In genomic region chr6:5582923-5583525, GRCm38 (mm10) we compare ENCODE assay signal across 29 mouse cellular contexts.
DNase-seq lines count a peak whose midpoint lies in the region; ATAC-seq and TF ChIP-seq lines count a peak whose summit lies in the region.
"Had no signal": no experiment of that assay in that cellular context is flagged by ENCODE, and none has a peak within 500 bp of the region (broad histone marks: within the 10 kb centered on the region; RNA-seq: fewer than 3 reads in every experiment).

No protein-coding gene starts in this region.

- no peak for TF ChIP-seq RAD21 in CH12.LX (IDR thresholded peaks at IDR 0.05; ENCODE audit: low read depth, low read length)

- TF ChIP-seq EP300 in CH12.LX (IDR thresholded peaks at IDR 0.05; ENCODE audit: low read length) = no peak
- TF ChIP-seq EP300 in lung, postnatal 0 days (IDR thresholded peaks at IDR 0.05) = no peak

- intact Hi-C loops in gastrocnemius, postnatal 36 days (cut with DNase I) = no loop called here
- intact Hi-C loops in left cerebral cortex, postnatal 36 days (cut with DNase I) = no loop called here

- no peak for ATAC-seq in lung, postnatal 0 days
- ATAC-seq in hindbrain, embryonic 11.5 days (ENCODE audit: low FRiP score) = no peak
- ATAC-seq: forebrain, embryonic 13.5 days; Patski had no signal

- in situ Hi-C loops in CH12.LX (cut with MboI; ENCODE audit: low pct_ligation_motif_present, low pct_unique_long_range_greater_than_20kb, low sequenced_read_pairs) = loop anchor here (10.0 kb wide), 1 partner anchor 168 kb away; no protein-coding TSS in a partner anchor

- TF ChIP-seq CTCF in CH12.LX (conservative IDR thresholded peaks at IDR 0.05 in 1 of 2, IDR thresholded peaks at IDR 0.05 in 1 of 2; ENCODE audit: low read depth in 2 of 2, low read length in 2 of 2) = no peak
- TF ChIP-seq CTCF in lung, postnatal 0 days (IDR thresholded peaks at IDR 0.05) = no peak

- no peak overlapping the region for H3K9ac ChIP-seq in CH12.LX (ENCODE audit: insufficient read depth, low read depth)
- H3K9ac ChIP-seq in lung, postnatal 0 days (replicated peaks; ENCODE audit: low read depth) = no peak overlapping the region
- H3K9ac ChIP-seq in hindbrain, embryonic 11.5 days (ENCODE audit: low read depth, low read length) = no peak overlapping the region
- H3K9ac ChIP-seq: embryonic facial prominence, embryonic 12.5 days; forebrain, embryonic 13.5 days; hindbrain, embryonic 13.5 days; limb, embryonic 15.5 days; liver, embryonic 14.5 days; lung, embryonic 15.5 days had no signal

- H3K36me3 ChIP-seq in CH12.LX (replicated peaks in 1 of 2; ENCODE audit: control insufficient read depth in 1 of 2, insufficient read depth in 1 of 2, low read length in 1 of 2) = no peaks in the 10 kb centered on the region
- H3K36me3 ChIP-seq in lung, postnatal 0 days (ENCODE audit: insufficient read depth, low read length) = no peaks in the 10 kb centered on the region
- H3K36me3 ChIP-seq in hindbrain, embryonic 11.5 days (ENCODE audit: control insufficient read depth, insufficient read depth, low read length) = no peaks in the 10 kb centered on the region
- H3K36me3 ChIP-seq: embryonic facial prominence, embryonic 12.5 days; hindbrain, embryonic 13.5 days; limb, embryonic 15.5 days; lung, embryonic 15.5 days; midbrain, embryonic 10.5 days had no signal

- H3K27me3 ChIP-seq in CH12.LX (replicated peaks) = no peaks in the 10 kb centered on the region
- no peaks in the 10 kb centered on the region for H3K27me3 ChIP-seq in lung, postnatal 0 days (replicated peaks; ENCODE audit: insufficient read depth, low read length)
- H3K27me3 ChIP-seq in hindbrain, embryonic 11.5 days (ENCODE audit: control insufficient read depth, insufficient read depth, low read length) = no peaks in the 10 kb centered on the region
- H3K27me3 ChIP-seq: embryonic facial prominence, embryonic 12.5 days; forebrain, embryonic 13.5 days; hindbrain, embryonic 13.5 days; limb, embryonic 15.5 days; lung, embryonic 15.5 days had no signal

- WGBS in lung, postnatal 0 days = 68% methylated on average over 2 of the region's 2 CpGs
- WGBS in hindbrain, embryonic 11.5 days = 80% methylated on average over 2 of the region's 2 CpGs

- no peaks in the 10 kb centered on the region for H3K9me3 ChIP-seq in CH12.LX (replicated peaks; ENCODE audit: low read length)
- H3K9me3 ChIP-seq in lung, postnatal 0 days (ENCODE audit: low read length) = no peaks in the 10 kb centered on the region
- H3K9me3 ChIP-seq in hindbrain, embryonic 11.5 days (ENCODE audit: control insufficient read depth, low read length) = no peaks in the 10 kb centered on the region
- H3K9me3 ChIP-seq: embryonic facial prominence, embryonic 12.5 days; forebrain, embryonic 13.5 days; hindbrain, embryonic 13.5 days; limb, embryonic 15.5 days; lung, embryonic 15.5 days; midbrain, embryonic 10.5 days had no signal

- H3K27ac ChIP-seq in CH12.LX (ENCODE audit: insufficient read depth, low read depth) = no peak overlapping the region
- H3K27ac ChIP-seq in lung, postnatal 0 days (ENCODE audit: low read length) = no peak overlapping the region
- H3K27ac ChIP-seq in hindbrain, embryonic 11.5 days (ENCODE audit: low read depth, low read length) = no peak overlapping the region
- H3K27ac ChIP-seq: embryonic facial prominence, embryonic 12.5 days; forebrain, embryonic 13.5 days; heart, adult 2 months; hindbrain, embryonic 13.5 days; limb, embryonic 15.5 days; liver, embryonic 14.5 days; lung, embryonic 15.5 days; midbrain, embryonic 10.5 days had no signal

- H3K4me1 ChIP-seq in CH12.LX (ENCODE audit: control insufficient read depth in 1 of 2, insufficient read depth in 2 of 2) = peaks cover 4 to 12% of the 10 kb centered on the region in 2 experiments; a peak in 3 of 4 replicates
- H3K4me1 ChIP-seq in lung, postnatal 0 days (ENCODE audit: insufficient read depth, low read depth, low read length) = no peaks in the 10 kb centered on the region
- no peaks in the 10 kb centered on the region for H3K4me1 ChIP-seq in hindbrain, embryonic 11.5 days (replicated peaks; ENCODE audit: control insufficient read depth, insufficient read depth, low read length)
- H3K4me1 ChIP-seq: embryonic facial prominence, embryonic 12.5 days; forebrain, embryonic 13.5 days; hindbrain, embryonic 13.5 days; limb, embryonic 15.5 days; lung, embryonic 15.5 days had no signal

- TF ChIP-seq POLR2A in CH12.LX (IDR thresholded peaks at IDR 0.05; ENCODE audit: low read depth, low read length) = no peak

- dilution Hi-C loops in CH12.LX (cut with MboI; ENCODE audit: extremely low pct_ligation_motif_present, extremely low pct_unique_long_range_greater_than_20kb, low sequenced_read_pairs) = no loop called here

- H3K79me2 ChIP-seq in CH12.LX (replicated peaks; ENCODE audit: control insufficient read depth, extremely low read depth, insufficient read depth, poor library complexity, severe bottlenecking) = no peaks in the 10 kb centered on the region

- H3K4me3 ChIP-seq in CH12.LX (replicated peaks in 1 of 3; ENCODE audit: low read depth in 2 of 3, low read length in 2 of 3, poor library complexity in 1 of 3) = no peak overlapping the region
- H3K4me3 ChIP-seq in lung, postnatal 0 days (ENCODE audit: low read depth, low read length) = no peak overlapping the region
- H3K4me3 ChIP-seq in hindbrain, embryonic 11.5 days (ENCODE audit: low read depth, low read length) = no peak overlapping the region
- H3K4me3 ChIP-seq: embryonic facial prominence, embryonic 12.5 days; erythroblast, embryonic 14.5 days; forebrain, embryonic 13.5 days; heart, adult 2 months; hindbrain, embryonic 13.5 days; limb, embryonic 15.5 days; lung, embryonic 15.5 days; midbrain, embryonic 10.5 days had no signal

- peak; percentile 57 for DNase-seq in CH12.LX (ENCODE audit: extremely low read depth)
- peak; percentile 77 for DNase-seq in NIH3T3 (ENCODE audit: low read depth)
- peak; percentile 76 for DNase-seq in fibroblast of lung, adult 2 months (ENCODE audit: low read depth)
- no peak for DNase-seq in gastrocnemius, postnatal 36 days
- DNase-seq in lung, postnatal 0 days (ENCODE audit: low spot score) = no peak
- no peak for DNase-seq in left cerebral cortex, postnatal 36 days (ENCODE audit: low spot score in 2 of 2)
- DNase-seq in hindbrain, embryonic 11.5 days (ENCODE audit: low spot score) = no peak
- DNase-seq: adrenal gland, adult 8-10 months; cerebellum, adult 2 months; cerebellum, postnatal 25 days; gastrocnemius, postnatal 14 days; heart, adult 2 months; kidney, adult 11 months; kidney, postnatal 4 days; layer of hippocampus, adult 9-11 months; left cerebral cortex, postnatal 4 days; lung, postnatal 4 days; right cerebral cortex, postnatal 25 days; spleen, adult 18-20 months; thymus, postnatal 25 days had no signal

- no peak overlapping the region for H3K4me2 ChIP-seq in CH12.LX (ENCODE audit: insufficient read depth, low read depth, poor library complexity, severe bottlenecking)
- no peak overlapping the region for H3K4me2 ChIP-seq in lung, postnatal 0 days (replicated peaks; ENCODE audit: low read depth, low read length)
- H3K4me2 ChIP-seq in hindbrain, embryonic 11.5 days (replicated peaks; ENCODE audit: low read depth, low read length) = no peak overlapping the region
- H3K4me2 ChIP-seq: embryonic facial prominence, embryonic 12.5 days; forebrain, embryonic 13.5 days; hindbrain, embryonic 13.5 days; limb, embryonic 15.5 days; lung, embryonic 15.5 days had no signal

TF ChIP-seq in CH12.LX, 34 proteins besides CTCF, POLR2A, EP300 and RAD21:
- TF ChIP-seq MAFK (IDR thresholded peaks at IDR 0.05; ENCODE audit: insufficient replicate concordance, low read length) = peak; percentile 72; the same call in 1 of the 2 replicates
- TF ChIP-seq ELF1 (IDR thresholded peaks at IDR 0.05; ENCODE audit: low read depth, low read length) = peak; percentile 37; the same call in 1 of the 2 replicates
- TF ChIP-seq NELFE (IDR thresholded peaks at IDR 0.05; ENCODE audit: low read depth, low read length) = no peak

Comparison
In these comparisons a context has a peak if more than half of its experiments do, and no peak if none do; other contexts are left out.
1. DNase-seq: peak in CH12.LX (single experiment), NIH3T3 (single experiment) and fibroblast of lung, adult 2 months (single experiment); none in gastrocnemius, postnatal 36 days (0 of 2), lung, postnatal 0 days (single experiment), left cerebral cortex, postnatal 36 days (0 of 2) and hindbrain, embryonic 11.5 days (single experiment).